Mouse (Mus musculus) forebrain, embryonic 14.5 days (tissue): ENCODE data around the gene Rims3. TPM values are rescaled to one million over a fixed set of nuclear protein-coding genes. Genes with fewer than 3 reads are reported as not detected.

ENCODE experiments used
- ATAC-seq: fragments of 200-750 bp; cut with Nextera tagmentation; 2 replicates; pipeline ENCODE4 v1.8.0; 2017; ENCODE audit warnings: mild to moderate bottlenecking, moderate library complexity
- DNase-seq: peaks from one replicate; pipeline ENCODE4 v3.0.0-alpha.2; 2015; ENCODE audit warnings: low spot score
- H3K27ac ChIP-seq: fragments of 300-500 bp; sonication (generic); 2 replicates; pipeline ENCODE4 v1.5.1; 2014; ENCODE audit warnings: low read depth, mild to moderate bottlenecking, control low read depth, low read length, moderate library complexity
- H3K27me3 ChIP-seq: fragments of 300-500 bp; sonication (generic); replicated peaks from 2 replicates; pipeline ENCODE4 v1.6.1; 2014; ENCODE audit warnings: low read length, control low read depth, mixed read lengths; ENCODE audit not compliant: control insufficient read depth, insufficient read depth
- H3K36me3 ChIP-seq: fragments of 300-500 bp; sonication (generic); 2 replicates; pipeline ENCODE4 v1.6.1; 2014; ENCODE audit warnings: low read length, control low read depth; ENCODE audit not compliant: control insufficient read depth, insufficient read depth
- H3K4me1 ChIP-seq: fragments of 300-500 bp; sonication (generic); 2 replicates; pipeline ENCODE4 v1.6.1; 2014; ENCODE audit warnings: antibody characterized with exemption, low read length, control low read depth; ENCODE audit not compliant: control insufficient read depth, insufficient read depth
- H3K4me2 ChIP-seq: fragments of 300-500 bp; sonication (generic); 2 replicates; pipeline ENCODE4 v1.6.1; 2014; ENCODE audit warnings: mild to moderate bottlenecking, control low read depth, low read length
- H3K4me3 ChIP-seq: fragments of 300-500 bp; sonication (generic); 2 replicates; pipeline ENCODE4 v1.5.1; 2014; ENCODE audit warnings: low read depth, low read length, control low read depth
- H3K9ac ChIP-seq: fragments of 300-500 bp; sonication (generic); 2 replicates; pipeline ENCODE4 v1.6.1; 2014; ENCODE audit warnings: mild to moderate bottlenecking, low read length, control low read depth, moderate library complexity
- H3K9me3 ChIP-seq: fragments of 300-500 bp; sonication (generic); replicated peaks from 2 replicates; pipeline ENCODE4 v1.6.1; 2016; ENCODE audit warnings: low read length, control low read depth, mixed read lengths; ENCODE audit not compliant: control insufficient read depth
- WGBS: fragments of 180-500 bp; shearing (Covaris S2); extraction: QIAGEN DNeasy Blood & Tissue Kit; methylation state at CpG from one replicate; pipeline ENCODE4 v1.1.7; 2014; 5-methylcytosine and 5-hydroxymethylcytosine counted together
- polyA plus RNA-seq: library from polyadenylated mRNA; unstranded; fragments of >200 nt; fragmentation: Nextera tagmentation; extraction: Ambion mirVana; gene quantifications from 2 replicates; pipeline ENCODE4 v1.2.1, GENCODE M21; 2014

Rims3 gene
- polyA plus RNA-seq, result 8.1 and 9.0 TPM in 2 replicates

GRCm38 (mm10) chr4:120854588-120855319, at the start of gene Rims3:
TSS of gene Rims3 (plus strand) at chr4:120854816.
- Histone ChIP-seq H3K4me3 (peak within 1 kb of the TSS; percentile 56), H3K27ac (no peak within 1 kb of the TSS), H3K27me3 (no peaks in the 10 kb centered on the region; the same call in 1 of the 2 replicates), H3K36me3 (no peaks in the 10 kb centered on the region), H3K4me1 (no peaks in the 10 kb centered on the region; the same call in 1 of the 2 replicates), H3K9me3 (no peaks in the 10 kb centered on the region), H3K9ac (peak within 1 kb of the TSS; percentile 72), H3K4me2 (peak within 1 kb of the TSS; percentile 80)
- 1% methylated on average over 51 of the region's 68 CpGs for WGBS
- DNase-seq, result peak; percentile 53
- ATAC-seq, result peak; percentile 85

- Histone ChIP-seq H3K4me2 (no peak overlapping the region), H3K36me3 (0 out of 2 replicates have a peak, but pooled peaks cover 2% of the 10 kb centered on the region), H3K27me3 (no peaks in the 10 kb centered on the region), H3K27ac (no peak overlapping the region), H3K9ac (no peak overlapping the region), H3K9me3 (no peaks in the 10 kb centered on the region), H3K4me1 (no peaks in the 10 kb centered on the region), H3K4me3 (no peak overlapping the region)
- DNase-seq, result no peak
- no peak for ATAC-seq
Measured at GRCm38 (mm10) chr4:120805816-120806215, 48.8 kb upstream of the Rims3 start.

GRCm38 (mm10) chr4:120813762-120814161, 40.9 kb upstream of the Rims3 start:
- no peak for ATAC-seq
- DNase-seq, result no peak
- Histone ChIP-seq H3K27me3 (no peaks in the 10 kb centered on the region), H3K27ac (no peak overlapping the region), H3K4me1 (peaks cover 18% of the 10 kb centered on the region), H3K4me3 (peak overlapping the region; percentile 39), H3K36me3 (no peaks in the 10 kb centered on the region), H3K9ac (peak overlapping the region; percentile 57; the same call in 1 of the 2 replicates), H3K4me2 (peak overlapping the region; percentile 67), H3K9me3 (no peaks in the 10 kb centered on the region)
- 18% methylated on average over 1 of the region's 1 CpGs for WGBS

- Histone ChIP-seq H3K4me3 (peak overlapping the region; percentile 39), H3K27me3 (no peaks in the 10 kb centered on the region), H3K4me1 (peaks cover 18% of the 10 kb centered on the region), H3K9ac (peak overlapping the region; percentile 57), H3K36me3 (no peaks in the 10 kb centered on the region), H3K4me2 (peak overlapping the region; percentile 67), H3K9me3 (no peaks in the 10 kb centered on the region), H3K27ac (no peak overlapping the region)
- 34% methylated on average over 4 of the region's 4 CpGs for WGBS
- ATAC-seq (no peak), DNase-seq (no peak)
Measured at GRCm38 (mm10) chr4:120814171-120814570, 40.4 kb upstream of the Rims3 start.

- peak overlapping the region; percentile 67 for H3K4me2 ChIP-seq
- DNase-seq, result no peak
- peaks cover 18% of the 10 kb centered on the region for H3K4me1 ChIP-seq
- no peaks in the 10 kb centered on the region for H3K9me3 ChIP-seq
- no peaks in the 10 kb centered on the region for H3K36me3 ChIP-seq
- 8% methylated on average over 4 of the region's 4 CpGs for WGBS
- H3K4me3 ChIP-seq, result peak overlapping the region; percentile 39
- H3K9ac ChIP-seq, result peak overlapping the region; percentile 57
- peak overlapping the region; percentile 29; the same call in 1 of the 2 replicates for H3K27ac ChIP-seq
- no peaks in the 10 kb centered on the region for H3K27me3 ChIP-seq
- ATAC-seq, result 0 out of 2 replicates have a peak, but pooled peaks have one; percentile 19
Measured at GRCm38 (mm10) chr4:120815163-120815562, 39.5 kb upstream of the Rims3 start.

GRCm38 (mm10) chr4:120815622-120816334, 38.8 kb upstream of the Rims3 start:
- H3K36me3 ChIP-seq, result no peaks in the 10 kb centered on the region
- DNase-seq (peak; percentile 98), ATAC-seq (peak; percentile 99)
- no peaks in the 10 kb centered on the region for H3K9me3 ChIP-seq
- peak overlapping the region; percentile 39 for H3K4me3 ChIP-seq
- no peaks in the 10 kb centered on the region for H3K27me3 ChIP-seq
- WGBS, result 9% methylated on average over 10 of the region's 10 CpGs
- H3K4me1 ChIP-seq, result peaks cover 18% of the 10 kb centered on the region
- H3K4me2 ChIP-seq, result peak overlapping the region; percentile 67
- peak overlapping the region; percentile 29; the same call in 1 of the 2 replicates for H3K27ac ChIP-seq
- H3K9ac ChIP-seq, result peak overlapping the region; percentile 57

GRCm38 (mm10) chr4:120817002-120817774, 37.4 kb upstream of the Rims3 start:
- no peaks in the 10 kb centered on the region for H3K9me3 ChIP-seq
- no peak overlapping the region for H3K9ac ChIP-seq
- ATAC-seq (no peak), DNase-seq (no peak)
- no peak overlapping the region for H3K4me3 ChIP-seq
- H3K4me2 ChIP-seq, result no peak overlapping the region
- 21% methylated on average over 3 of the region's 3 CpGs for WGBS
- no peaks in the 10 kb centered on the region for H3K27me3 ChIP-seq
- peaks cover 18% of the 10 kb centered on the region for H3K4me1 ChIP-seq
- H3K27ac ChIP-seq, result no peak overlapping the region
- H3K36me3 ChIP-seq, result no peaks in the 10 kb centered on the region

GRCm38 (mm10) chr4:120817951-120818350, 36.7 kb upstream of the Rims3 start:
- Histone ChIP-seq H3K27ac (no peak overlapping the region), H3K9ac (no peak overlapping the region), H3K36me3 (no peaks in the 10 kb centered on the region), H3K4me3 (no peak overlapping the region), H3K9me3 (no peaks in the 10 kb centered on the region), H3K4me2 (no peak overlapping the region), H3K27me3 (no peaks in the 10 kb centered on the region), H3K4me1 (peaks cover 14% of the 10 kb centered on the region)
- DNase-seq (no peak), ATAC-seq (no peak)
- WGBS, result 76% methylated on average over 2 of the region's 2 CpGs
